Comparison of ENCODE assay signal across 21 mouse cellular contexts in genomic region chr1:160839095-160839494, GRCm38 (mm10).
"Had no signal": no experiment of that assay in that cellular context is flagged by ENCODE, and none has a peak within 500 bp of the region (broad histone marks: within the 10 kb centered on the region; RNA-seq: fewer than 3 reads in every experiment).

No protein-coding gene starts in this region.

- H3K36me3 ChIP-seq: liver, embryonic 13.5 days; midbrain, embryonic 10.5 days; midbrain, embryonic 13.5 days had no signal

- H3K4me3 ChIP-seq: layer of hippocampus, adult 2 months; left cerebral cortex, adult 2 months; liver, embryonic 13.5 days; midbrain, embryonic 10.5 days; midbrain, embryonic 13.5 days had no signal

- DNase-seq: kidney, adult 18-20 months; kidney, adult 9 months; kidney, postnatal 14 days; layer of hippocampus, postnatal 36 days; liver, embryonic 13.5 days; lung, adult 2 months; lung, postnatal 14 days; lung, postnatal 4 days; right cerebral cortex, adult 18-20 months; right cerebral cortex, postnatal 14 days; right cerebral cortex, postnatal 4 days; thymus, adult 2 months; thymus, postnatal 14 days; thymus, postnatal 4 days had no signal

- H3K27me3 ChIP-seq: liver, embryonic 13.5 days; midbrain, embryonic 13.5 days had no signal

- H3K4me2 ChIP-seq: liver, embryonic 13.5 days; midbrain, embryonic 13.5 days had no signal

- H3K27ac ChIP-seq: layer of hippocampus, adult 2 months; left cerebral cortex, adult 2 months; liver, embryonic 13.5 days; midbrain, embryonic 10.5 days; midbrain, embryonic 13.5 days; stomach, postnatal 0 days had no signal

- H3K9me3 ChIP-seq: liver, embryonic 13.5 days; midbrain, embryonic 10.5 days; midbrain, embryonic 13.5 days had no signal

- H3K4me1 ChIP-seq: midbrain, embryonic 10.5 days; midbrain, embryonic 13.5 days had no signal

- ATAC-seq: intestine, embryonic 16.5 days; midbrain, embryonic 13.5 days; midbrain, embryonic 16.5 days had no signal

- H3K9ac ChIP-seq: liver, embryonic 13.5 days; midbrain, embryonic 13.5 days had no signal
